In the genomic region with DNA sequence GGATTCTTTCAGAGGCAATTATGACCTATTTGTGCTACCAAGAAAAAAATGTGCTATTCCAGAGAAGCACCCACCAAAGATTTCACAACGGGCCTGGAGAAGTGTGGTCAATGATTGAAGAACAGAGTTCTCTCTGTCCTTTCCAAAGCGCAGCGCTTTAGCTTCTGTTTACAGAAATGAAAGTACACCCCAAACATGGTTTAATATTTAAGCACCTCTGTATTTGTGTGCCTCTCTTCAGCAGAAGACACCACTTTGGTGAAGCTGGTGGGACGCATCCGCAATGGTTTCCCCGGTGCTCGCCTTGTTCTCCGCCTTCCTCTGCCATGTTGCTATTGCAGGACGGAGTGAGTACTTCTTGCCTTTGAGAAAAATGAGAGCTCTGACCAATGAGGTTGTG, we compare ENCODE assay signal across 24 mouse cellular contexts. TPM values are rescaled to one million over a fixed set of nuclear protein-coding genes. Genes with fewer than 3 reads are reported as not detected.
DNase-seq lines count a peak whose midpoint lies in the region; ATAC-seq lines count a peak whose summit lies in the region.
"Had no signal": no experiment of that assay in that cellular context is flagged by ENCODE, and none has a peak within 500 bp of the region (broad histone marks: within the 10 kb centered on the region; RNA-seq: fewer than 3 reads in every experiment).

No protein-coding gene starts in this region.

- H3K4me1 ChIP-seq in erythroblast, embryonic 14.5 days (ENCODE audit: control insufficient read depth), result no peaks in the 10 kb centered on the region
- peaks cover 5% of the 10 kb centered on the region; the same call in 1 of the 2 replicates for H3K4me1 ChIP-seq in liver, embryonic 15.5 days (replicated peaks)
- H3K4me1 ChIP-seq: embryonic facial prominence, embryonic 15.5 days; forebrain, embryonic 12.5 days; hindbrain, embryonic 10.5 days had no signal

- 71% methylated on average over 9 of the region's 9 CpGs for WGBS in liver, embryonic 15.5 days (ENCODE audit: insufficient replicate concordance)

- no peaks in the 10 kb centered on the region for H3K27me3 ChIP-seq in erythroblast, embryonic 14.5 days (ENCODE audit: control insufficient read depth)
- no peaks in the 10 kb centered on the region for H3K27me3 ChIP-seq in liver, embryonic 15.5 days
- H3K27me3 ChIP-seq: embryonic facial prominence, embryonic 15.5 days; forebrain, embryonic 12.5 days; heart, embryonic 12.5 days had no signal

- H3K36me3 ChIP-seq in erythroblast, embryonic 14.5 days (ENCODE audit: control insufficient read depth), result no peaks in the 10 kb centered on the region
- no peaks in the 10 kb centered on the region for H3K36me3 ChIP-seq in liver, embryonic 15.5 days (replicated peaks)
- H3K36me3 ChIP-seq: embryonic facial prominence, embryonic 15.5 days; forebrain, embryonic 12.5 days; G1E; heart, embryonic 12.5 days; hindbrain, embryonic 10.5 days had no signal

- no peak overlapping the region for H3K9ac ChIP-seq in liver, embryonic 15.5 days
- H3K9ac ChIP-seq: embryonic facial prominence, embryonic 15.5 days; forebrain, embryonic 12.5 days; heart, embryonic 12.5 days; hindbrain, embryonic 14.5 days had no signal

- no peak for ATAC-seq in erythroblast, adult 5-6 weeks (replicated peaks; ENCODE audit: low FRiP score, poor library complexity, severe bottlenecking)
- peak; percentile 69 for ATAC-seq in liver, embryonic 15.5 days (ENCODE audit: insufficient read depth)
- ATAC-seq: CD4-positive, CD25-positive, alpha-beta regulatory T cell, adult 4 months; forebrain, embryonic 16.5 days had no signal

- H3K4me3 ChIP-seq in erythroblast, embryonic 14.5 days (replicated peaks), result peak overlapping the region; percentile 51
- peak overlapping the region; percentile 44 for H3K4me3 ChIP-seq in liver, embryonic 15.5 days (replicated peaks)
- H3K4me3 ChIP-seq: embryonic facial prominence, embryonic 15.5 days; forebrain, embryonic 12.5 days; heart, adult 2 months; heart, embryonic 12.5 days; hindbrain, embryonic 10.5 days had no signal

- H3K27ac ChIP-seq in liver, embryonic 15.5 days (replicated peaks), result peak overlapping the region; percentile 65
- H3K27ac ChIP-seq: embryonic facial prominence, embryonic 15.5 days; forebrain, embryonic 12.5 days; heart, adult 2 months; hindbrain, embryonic 10.5 days; hindbrain, embryonic 14.5 days had no signal

- H3K4me2 ChIP-seq in liver, embryonic 15.5 days, result no peak overlapping the region
- H3K4me2 ChIP-seq: embryonic facial prominence, embryonic 15.5 days; forebrain, embryonic 12.5 days; heart, embryonic 12.5 days; hindbrain, embryonic 14.5 days had no signal

- H3K9me3 ChIP-seq in erythroblast, embryonic 14.5 days (ENCODE audit: control insufficient read depth, low read length), result no peaks in the 10 kb centered on the region
- H3K9me3 ChIP-seq in liver, embryonic 15.5 days (replicated peaks), result no peaks in the 10 kb centered on the region
- H3K9me3 ChIP-seq: embryonic facial prominence, embryonic 15.5 days; forebrain, embryonic 12.5 days; heart, embryonic 12.5 days; hindbrain, embryonic 10.5 days had no signal

- DNase-seq in kidney, postnatal 36 days, result peak; percentile 10 to 24
- DNase-seq in kidney, postnatal 10 days, result no peak
- no peak for DNase-seq in adrenal gland, postnatal 36 days
- no peak for DNase-seq in left cerebral cortex, adult 18-20 months (ENCODE audit: low spot score in 2 of 2)
- DNase-seq: adrenal gland, adult 8-10 months; B cell, adult 2 months; cerebellum, adult 11 months; cerebellum, adult 8-10 months; cerebellum, postnatal 14 days; embryo, embryonic 11 days; gastrocnemius, postnatal 10 days; heart, adult 2 months had no signal

RNA-seq across cellular contexts. Expression of a gene that starts 29.9 kb away (rescaled TPM):
- not detected in 2 replicates for polyA plus RNA-seq in erythroblast, embryonic 14.5 days (2012)
- not detected in 2 replicates for total RNA-seq in erythroblast, adult 5-6 weeks (2015; ENCODE audit: low replicate concordance)
- not detected in 2 replicates for total RNA-seq in erythroblast, adult 5-6 weeks (2017; ENCODE audit: low replicate concordance)
- polyA plus RNA-seq in liver, embryonic 15.5 days (2015; fragmentation: Nextera tagmentation; extraction: Ambion mirVana), result 1.3 and 1.4 TPM in 2 replicates
- 10 to 100 TPM; 10.5 to 11.3 TPM for total RNA-seq in adrenal gland, postnatal 36 days (2021)
- total RNA-seq in left cerebral cortex, adult 18-20 months (2021), result 10 to 100 TPM; 11.3 to 12.0 TPM
- polyA plus RNA-seq: G1E had no signal

RNA-seq across cellular contexts. Expression of a gene that starts 51.3 kb away (rescaled TPM):
- polyA plus RNA-seq in erythroblast, embryonic 14.5 days (2012), result 0.01 and 0.07 TPM in 2 replicates
- 1.7 and 6.7 TPM in 2 replicates for total RNA-seq in erythroblast, adult 5-6 weeks (2015; ENCODE audit: low replicate concordance)
- 0.42 and 3.2 TPM in 2 replicates for total RNA-seq in erythroblast, adult 5-6 weeks (2017; ENCODE audit: low replicate concordance)
- 2.5 and 2.6 TPM in 2 replicates for polyA plus RNA-seq in liver, embryonic 15.5 days (2015; fragmentation: Nextera tagmentation; extraction: Ambion mirVana)
- 10 to 100 TPM in 1 of 2 experiments, 1 to 10 TPM in 1; 8.0 to 12.7 TPM for total RNA-seq in adrenal gland, postnatal 36 days (2021)
- total RNA-seq in left cerebral cortex, adult 18-20 months (2021), result 100 to 1,000 TPM; 156 to 175 TPM
- polyA plus RNA-seq: G1E had no signal

RNA-seq across cellular contexts. Expression of a gene that starts 51.9 kb away (rescaled TPM):
- polyA plus RNA-seq in erythroblast, embryonic 14.5 days (2012), result 0.03 TPM in 1 of 2 replicates, not detected in the other
- not detected in 2 replicates for total RNA-seq in erythroblast, adult 5-6 weeks (2015; ENCODE audit: low replicate concordance)
- total RNA-seq in erythroblast, adult 5-6 weeks (2017; ENCODE audit: low replicate concordance), result not detected in 2 replicates
- 589 and 735 TPM in 2 replicates for polyA plus RNA-seq in liver, embryonic 15.5 days (2015; fragmentation: Nextera tagmentation; extraction: Ambion mirVana)
- total RNA-seq in adrenal gland, postnatal 36 days (2021), result under 1 TPM in 1 of 2 experiments, not detected in 1; 0.86 TPM
- total RNA-seq in left cerebral cortex, adult 18-20 months (2021), result 1 to 10 TPM in 1 of 2 experiments, under 1 TPM in 1; 0.74 to 1.1 TPM
- total RNA-seq: common myeloid progenitor, adult 5-6 weeks; G1E; heart, adult 2 months had no signal
- polyA plus RNA-seq: CD4-positive, CD25-positive, alpha-beta regulatory T cell, adult 4 months; embryonic facial prominence, embryonic 15.5 days; forebrain, embryonic 12.5 days; G1E; hindbrain, embryonic 10.5 days had no signal

Comparison
In these comparisons a context has a peak if more than half of its experiments do, and no peak if none do; other contexts are left out.
1. DNase-seq: peak in kidney, postnatal 36 days (2 of 2); none in kidney, postnatal 10 days (single experiment), adrenal gland, postnatal 36 days (0 of 2) and left cerebral cortex, adult 18-20 months (0 of 2).
2. RNA of a gene that starts 29.9 kb away (total RNA-seq): 11.3 to 12.0 TPM in left cerebral cortex, adult 18-20 months and 10.5 to 11.3 TPM in adrenal gland, postnatal 36 days; not detected in erythroblast, adult 5-6 weeks; every median in the first group is over 10 times any median in the second.
3. RNA of a gene that starts 51.3 kb away (total RNA-seq): 156 to 175 TPM in left cerebral cortex, adult 18-20 months; 8.0 to 12.7 TPM in adrenal gland, postnatal 36 days and 0.42 to 6.7 TPM in erythroblast, adult 5-6 weeks; every median in the first group is over 10 times any median in the second.